Mouse (Mus musculus): ENCODE measurements at regions not wholly inside any gene's neighbourhood (a gene's known extent, or its start where the extent isn't known, plus 50 kb on each side); places are given as distances from the start of the nearest gene placed in this dataset.
A peak's percentile ranks its signal among the peaks of the same experiment; 100 is the strongest.

DNA sequence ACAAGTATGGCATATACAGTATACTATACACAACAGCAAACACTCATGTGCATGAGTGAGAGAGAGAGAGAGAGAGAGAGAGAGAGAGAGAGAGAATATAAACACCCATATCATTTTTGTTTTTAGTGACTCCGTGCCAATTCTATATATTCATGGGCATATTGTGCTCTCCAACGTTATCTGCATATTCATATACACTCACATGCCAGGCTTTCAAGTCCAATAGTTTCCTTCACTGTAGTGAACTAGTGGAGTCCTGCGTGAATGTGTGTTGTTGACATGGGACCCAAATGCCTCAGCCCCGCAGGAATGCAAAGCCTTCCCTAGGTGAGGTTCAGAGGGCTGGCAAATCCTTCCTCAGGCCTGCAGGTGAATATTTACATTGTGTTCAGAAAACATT is 53.4 kb upstream of the Nab1 start:
- no peak for DNase-seq

DNA sequence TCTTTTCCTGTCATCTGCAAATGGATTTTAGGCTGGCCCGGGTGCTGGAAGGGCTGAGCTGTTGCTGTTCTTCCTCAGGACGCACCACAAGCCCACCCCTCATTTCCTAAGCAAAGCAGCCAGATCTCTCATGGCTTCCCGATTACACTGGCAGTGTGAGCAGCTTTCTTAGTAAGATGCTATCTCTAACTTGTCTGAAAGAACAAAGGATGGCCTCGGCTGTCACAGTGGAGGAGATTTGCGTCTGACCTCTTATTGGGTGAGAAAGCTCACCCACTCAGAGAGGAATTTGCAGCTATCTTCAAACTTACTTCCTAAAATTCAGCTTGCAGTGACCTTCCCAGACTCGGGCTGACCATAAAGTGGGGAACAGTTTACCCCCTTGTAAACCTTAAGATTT is 64.7 kb upstream of the Nemp2 start:
- DNase-seq, result no peak

GRCm38 (mm10) chr1:52571674-52572073 is 58.8 kb upstream of the Nemp2 start:
- DNase-seq, result no peak

DNA sequence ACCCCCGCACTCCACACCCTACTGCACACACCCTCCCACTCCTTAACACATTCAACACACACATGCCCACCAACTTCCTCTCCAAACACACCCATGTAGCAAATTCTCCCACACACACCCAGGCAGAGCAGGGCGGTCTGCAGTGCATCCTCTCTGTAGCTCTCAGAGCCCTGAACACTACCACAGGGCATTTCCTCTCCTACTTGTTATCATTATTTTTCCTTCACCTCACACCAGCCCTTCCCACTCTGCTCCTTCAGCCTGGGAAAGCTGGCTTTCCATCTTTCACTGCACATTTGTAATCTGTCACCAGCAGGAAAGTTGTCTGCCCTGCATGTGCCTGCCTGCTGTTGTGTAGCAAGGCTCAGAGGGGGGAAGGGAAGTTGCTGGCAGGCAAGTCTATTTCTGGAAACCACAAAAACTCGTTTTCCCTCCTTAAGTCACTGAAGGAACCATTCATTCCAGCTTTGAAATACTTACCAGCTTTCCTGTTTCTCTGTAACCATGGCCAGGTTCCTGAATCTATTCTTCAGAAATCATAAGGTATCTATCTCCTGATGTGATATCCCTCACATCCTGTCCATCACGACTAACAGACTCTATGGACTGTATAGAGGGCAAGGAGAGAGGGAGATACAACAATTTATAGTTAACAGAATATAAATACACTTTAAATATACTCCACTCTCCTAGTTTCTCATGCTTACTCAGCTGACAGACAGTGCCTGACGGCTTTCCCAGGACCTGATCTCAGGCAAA is 52.0 kb upstream of the Nemp2 start:
- DNase-seq, result peak; percentile 59 to 72

GRCm38 (mm10) chr1:52580132-52580896 is 50.2 kb upstream of the Nemp2 start:
- DNase-seq, result peak in 1 of 2 experiments; percentile 24
